Mouse (Mus musculus) intestine, embryonic 14.5 days (tissue): ENCODE measurements around the gene Als2cr12. TPM values are rescaled to one million over a fixed set of nuclear protein-coding genes. Genes with fewer than 3 reads are reported as not detected.
"Not testable (repeated sequence)": the region's sequence is repeated elsewhere in the genome, so short reads cannot be mapped to it uniquely, and the experiment has no call there.

ENCODE experiments used
- ATAC-seq: fragments of 200-750 bp; cut with Nextera tagmentation; replicated peaks from 2 replicates; pipeline ENCODE4 v1.8.0; 2017; ENCODE audit warnings: low read depth, moderate number of reproducible peaks, moderate TSS enrichment, moderate library complexity; ENCODE audit not compliant: low FRiP score, low TSS enrichment
- DNase-seq: peaks from one replicate; pipeline ENCODE4 v3.0.0-alpha.2; 2018; ENCODE audit warnings: low spot score
- H3K27ac ChIP-seq: fragments of 300-500 bp; sonication (generic); 2 replicates; pipeline ENCODE4 v1.5.1; 2014; ENCODE audit warnings: low read depth, mild to moderate bottlenecking, control low read depth
- H3K27me3 ChIP-seq: fragments of 300-500 bp; sonication (generic); replicated peaks from 2 replicates; pipeline ENCODE4 v1.6.1; 2014; ENCODE audit warnings: low read length, control low read depth; ENCODE audit not compliant: control insufficient read depth, insufficient read depth
- H3K36me3 ChIP-seq: fragments of 300-500 bp; sonication (generic); 2 replicates; pipeline ENCODE4 v1.6.1; 2014; ENCODE audit warnings: low read length, control low read depth; ENCODE audit not compliant: control insufficient read depth, insufficient read depth
- H3K4me1 ChIP-seq: fragments of 300-500 bp; sonication (generic); replicated peaks from 2 replicates; pipeline ENCODE4 v1.6.1; 2014; ENCODE audit warnings: low read length, control low read depth, mixed read lengths; ENCODE audit not compliant: control insufficient read depth, insufficient read depth
- H3K4me2 ChIP-seq: fragments of 300-500 bp; sonication (generic); 2 replicates; pipeline ENCODE4 v1.6.1; 2014; ENCODE audit warnings: low read length
- H3K4me3 ChIP-seq: fragments of 300-500 bp; sonication (generic); 2 replicates; pipeline ENCODE4 v1.5.1; 2014; ENCODE audit warnings: low read depth, low read length, control low read depth, mixed read lengths
- H3K9ac ChIP-seq: fragments of 300-500 bp; sonication (generic); 2 replicates; pipeline ENCODE4 v1.6.1; 2014; ENCODE audit warnings: mild to moderate bottlenecking, low read length
- H3K9me3 ChIP-seq: fragments of 300-500 bp; sonication (generic); 2 replicates; pipeline ENCODE4 v1.6.1; 2016; ENCODE audit warnings: low read length, control low read depth; ENCODE audit not compliant: control insufficient read depth
- WGBS: fragments of 180-500 bp; shearing (Covaris S2); extraction: QIAGEN DNeasy Blood & Tissue Kit; methylation state at CpG from one replicate; pipeline ENCODE4 v1.1.7; 2014; 5-methylcytosine and 5-hydroxymethylcytosine counted together
- polyA plus RNA-seq: library from polyadenylated mRNA; unstranded; fragments of >200 nt; fragmentation: Nextera tagmentation; extraction: Ambion mirVana; gene quantifications from 2 replicates; pipeline ENCODE4 v1.2.1, GENCODE M21; 2014

The Als2cr12 gene
- polyA plus RNA-seq, 1 experiment from 2014 or later = not detected

DNA sequence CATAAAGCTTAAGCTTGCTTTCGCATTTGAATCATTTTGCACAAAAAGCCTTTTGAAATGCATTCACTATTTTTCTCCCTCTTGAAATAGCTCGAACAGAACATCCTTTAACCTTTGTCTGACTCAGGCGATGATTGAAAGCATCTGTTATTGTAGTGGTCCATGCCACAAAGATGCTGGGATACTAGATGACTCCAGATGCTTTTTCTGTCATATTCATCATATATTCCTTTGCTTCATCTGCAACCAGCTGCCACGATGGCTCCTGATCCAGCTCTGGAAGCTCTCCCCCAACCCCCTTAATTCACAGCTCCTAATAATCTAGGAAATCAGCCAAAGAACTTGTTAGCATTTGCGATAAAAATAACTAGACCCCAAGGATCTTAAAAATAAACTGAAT lies 78.7 kb downstream of the Als2cr12 start:
- no peak overlapping the region for H3K27ac ChIP-seq
- DNase-seq (no peak), ATAC-seq (no peak)
- no peaks in the 10 kb centered on the region for H3K9me3 ChIP-seq
- peaks cover 12% of the 10 kb centered on the region; the same call in 1 of the 2 replicates for H3K4me1 ChIP-seq
- no peaks in the 10 kb centered on the region for H3K36me3 ChIP-seq
- 44% methylated on average over 5 of the region's 5 CpGs for WGBS
- no peaks in the 10 kb centered on the region for H3K27me3 ChIP-seq
- no peak overlapping the region for H3K4me2 ChIP-seq
- no peak overlapping the region for H3K9ac ChIP-seq
- H3K4me3 ChIP-seq = no peak overlapping the region

- DNase-seq (no peak), ATAC-seq (no peak)
- no peaks in the 10 kb centered on the region for H3K9me3 ChIP-seq
- H3K4me1 ChIP-seq = peaks cover 9% of the 10 kb centered on the region; the same call in 1 of the 2 replicates
- no peak overlapping the region for H3K4me3 ChIP-seq
- H3K27me3 ChIP-seq = no peaks in the 10 kb centered on the region
- no peaks in the 10 kb centered on the region for H3K36me3 ChIP-seq
- 68% methylated on average over 3 of the region's 3 CpGs for WGBS
- no peak overlapping the region for H3K4me2 ChIP-seq
- no peak overlapping the region for H3K27ac ChIP-seq
- no peak overlapping the region for H3K9ac ChIP-seq
These were observed 79.6 kb downstream of the Als2cr12 start for GRCm38 (mm10) chr1:58616176-58616575.

DNA sequence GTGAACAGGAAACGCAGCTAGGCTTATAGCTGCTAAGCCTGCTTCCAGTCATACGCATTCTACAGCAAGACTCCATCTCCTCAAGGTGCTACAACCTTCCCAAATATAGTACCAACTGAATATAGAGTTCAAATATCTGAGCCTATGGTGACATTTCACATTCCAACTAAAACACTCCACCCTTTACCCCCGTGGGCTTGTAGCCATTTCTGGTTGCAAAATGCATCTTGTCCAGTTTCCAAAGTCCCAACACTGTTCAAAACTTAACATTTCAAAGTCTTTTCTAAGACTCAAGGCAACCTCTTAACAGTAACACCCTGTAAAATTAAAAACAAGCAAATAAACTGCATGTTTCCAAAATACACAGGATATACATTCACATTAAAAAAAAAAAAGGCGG lies 80.6 kb downstream of the Als2cr12 start:
- 86% methylated on average over 4 of the region's 4 CpGs for WGBS
- DNase-seq = no peak
- H3K4me2 ChIP-seq = no peak overlapping the region
- no peak overlapping the region for H3K9ac ChIP-seq
- peaks cover 9% of the 10 kb centered on the region; the same call in 1 of the 2 replicates for H3K4me1 ChIP-seq
- H3K27ac ChIP-seq = no peak overlapping the region
- no peaks in the 10 kb centered on the region for H3K36me3 ChIP-seq
- no peaks in the 10 kb centered on the region for H3K27me3 ChIP-seq
- no peaks in the 10 kb centered on the region for H3K9me3 ChIP-seq
- ATAC-seq = no peak
- H3K4me3 ChIP-seq = no peak overlapping the region

DNA sequence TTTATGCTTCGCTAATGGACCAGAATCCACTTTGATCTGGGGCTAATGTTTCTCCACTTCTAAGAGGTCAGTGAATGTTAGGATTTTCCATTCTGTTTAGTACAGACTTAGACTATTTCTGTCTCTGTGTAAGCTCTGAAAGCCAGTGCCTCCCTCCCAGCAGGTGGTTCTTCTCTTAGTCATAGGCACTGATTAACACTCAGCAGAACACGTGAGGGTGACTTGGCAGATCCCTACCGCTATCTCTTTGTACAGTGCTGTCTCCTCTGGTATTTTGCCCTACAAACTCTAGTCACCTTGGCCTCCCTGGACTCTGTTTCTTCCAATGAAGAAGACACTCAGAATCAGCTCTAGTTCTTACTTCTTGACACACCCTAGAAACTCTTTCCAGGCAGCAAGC lies 81.4 kb downstream of the Als2cr12 start:
- Histone ChIP-seq H3K4me2 (no peak overlapping the region), H3K4me1 (peaks cover 9% of the 10 kb centered on the region; the same call in 1 of the 2 replicates), H3K9me3 (no peaks in the 10 kb centered on the region), H3K9ac (no peak overlapping the region), H3K27me3 (no peaks in the 10 kb centered on the region), H3K36me3 (no peaks in the 10 kb centered on the region), H3K4me3 (no peak overlapping the region), H3K27ac (0 out of 2 replicates have a peak overlapping the region, but pooled peaks have one; percentile 1)
- WGBS = 34% methylated on average over 3 of the region's 3 CpGs
- ATAC-seq (peak; percentile 66; the same call in 1 of the 2 replicates), DNase-seq (no peak)

DNA sequence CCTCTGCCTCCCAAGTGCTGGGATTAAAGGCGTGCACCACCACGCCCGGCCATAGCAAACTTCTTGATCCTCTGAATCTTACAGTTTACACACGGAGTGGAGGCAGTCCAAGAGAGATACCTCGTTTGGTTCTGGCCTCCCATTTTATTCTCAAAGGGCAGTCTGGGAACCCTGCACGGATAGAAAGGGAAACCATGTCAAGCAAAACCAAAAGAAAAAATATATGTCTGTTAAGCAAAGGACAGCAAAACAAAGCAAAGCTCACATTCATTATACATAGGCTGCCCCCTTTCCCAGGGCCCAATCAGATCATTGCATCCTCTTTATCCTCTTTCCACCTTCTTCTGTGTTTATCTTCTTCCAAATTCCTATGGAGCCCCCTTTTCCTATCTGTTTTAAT lies 82.0 kb downstream of the Als2cr12 start:
- Histone ChIP-seq H3K9ac (no peak overlapping the region), H3K36me3 (no peaks in the 10 kb centered on the region), H3K4me3 (no peak overlapping the region), H3K4me1 (peaks cover 9% of the 10 kb centered on the region; the same call in 1 of the 2 replicates), H3K4me2 (no peak overlapping the region), H3K27ac (no peak overlapping the region), H3K9me3 (no peaks in the 10 kb centered on the region), H3K27me3 (no peaks in the 10 kb centered on the region)
- ATAC-seq (no peak), DNase-seq (peak; percentile 55)
- 52% methylated on average over 6 of the region's 6 CpGs for WGBS

DNA sequence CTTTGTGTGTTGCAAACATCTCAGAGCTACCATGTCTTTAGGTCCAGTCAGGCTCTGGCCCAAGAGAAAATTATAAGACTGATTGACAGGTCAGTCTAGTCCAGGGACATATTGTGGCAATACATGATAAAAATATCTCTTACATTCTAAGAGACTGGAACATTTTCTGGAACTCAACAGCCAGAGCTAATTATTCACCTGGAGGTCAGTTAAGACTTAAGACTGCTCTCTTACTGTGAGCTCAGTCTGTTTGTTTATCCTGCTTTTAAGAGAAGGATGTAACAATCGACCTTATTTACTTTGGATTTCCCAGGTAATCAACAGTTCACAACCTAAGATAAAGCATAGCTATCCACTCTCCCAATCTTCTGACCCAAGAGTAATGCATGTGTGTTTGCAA lies 85.2 kb downstream of the Als2cr12 start:
- Histone ChIP-seq H3K4me3 (no peak overlapping the region), H3K4me1 (0 out of 2 replicates have a peak, but pooled peaks cover 5% of the 10 kb centered on the region), H3K36me3 (no peaks in the 10 kb centered on the region), H3K27me3 (no peaks in the 10 kb centered on the region), H3K9me3 (no peaks in the 10 kb centered on the region), H3K4me2 (no peak overlapping the region), H3K27ac (no peak overlapping the region), H3K9ac (no peak overlapping the region)
- DNase-seq (no peak), ATAC-seq (no peak)
- WGBS = 14% methylated on average over 1 of the region's 1 CpGs

GRCm38 (mm10) chr1:58610166-58610565 lies 85.6 kb downstream of the Als2cr12 start:
- Histone ChIP-seq H3K9ac (no peak overlapping the region), H3K4me2 (no peak overlapping the region), H3K27me3 (no peaks in the 10 kb centered on the region), H3K4me1 (0 out of 2 replicates have a peak, but pooled peaks cover 5% of the 10 kb centered on the region), H3K4me3 (no peak overlapping the region), H3K36me3 (no peaks in the 10 kb centered on the region), H3K9me3 (no peaks in the 10 kb centered on the region), H3K27ac (no peak overlapping the region)
- DNase-seq (no peak), ATAC-seq (no peak)
- 63% methylated on average over 1 of the region's 1 CpGs for WGBS

DNA sequence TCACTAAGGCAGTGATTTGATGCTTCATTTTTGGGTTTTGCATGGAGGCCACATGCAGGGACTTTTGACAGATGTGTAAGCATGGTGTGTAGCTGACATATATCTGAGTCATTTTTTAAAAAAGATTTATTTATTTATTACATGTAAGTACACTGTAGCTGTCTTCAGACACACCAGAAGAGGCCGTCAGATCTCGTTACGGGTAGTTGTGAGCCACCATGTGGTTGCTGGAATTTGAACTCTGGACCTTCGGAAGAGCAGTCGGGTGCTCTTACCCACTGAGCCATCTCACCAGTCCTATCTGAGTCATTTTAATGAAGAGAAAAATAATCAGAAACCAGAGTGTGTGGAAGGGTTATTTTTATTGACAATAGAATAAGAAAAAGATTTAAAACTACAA lies 86.2 kb downstream of the Als2cr12 start:
- H3K4me2 ChIP-seq, H3K36me3 ChIP-seq, H3K27me3 ChIP-seq, ATAC-seq, DNase-seq, H3K27ac ChIP-seq, H3K4me1 ChIP-seq, H3K9ac ChIP-seq, H3K9me3 ChIP-seq, H3K4me3 ChIP-seq: not testable (repeated sequence)
- 87% methylated on average over 5 of the region's 5 CpGs for WGBS

DNA sequence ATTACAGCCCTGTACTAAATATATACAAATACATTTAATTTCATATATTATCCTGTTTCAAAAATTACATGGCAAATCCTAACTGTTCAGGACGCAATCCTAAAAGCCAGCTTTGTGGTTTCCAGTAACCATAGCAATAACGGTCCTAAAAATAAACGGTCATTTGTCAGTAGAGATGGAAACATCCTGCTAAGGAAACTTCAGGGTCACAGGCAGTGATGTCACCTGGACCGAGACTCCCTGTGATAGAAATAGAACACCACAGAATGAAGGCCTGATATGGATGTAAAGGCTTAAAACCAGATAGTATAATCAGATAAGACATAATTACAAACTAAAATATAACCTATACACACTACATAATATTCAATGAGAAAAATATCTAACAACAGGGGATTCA lies 92.1 kb downstream of the Als2cr12 start:
- Histone ChIP-seq H3K27me3 (no peaks in the 10 kb centered on the region), H3K27ac (no peak overlapping the region), H3K4me1 (no peaks in the 10 kb centered on the region), H3K9me3 (no peaks in the 10 kb centered on the region), H3K36me3 (no peaks in the 10 kb centered on the region), H3K9ac (no peak overlapping the region), H3K4me3 (no peak overlapping the region), H3K4me2 (no peak overlapping the region)
- ATAC-seq (no peak), DNase-seq (no peak)
- WGBS = 37% methylated on average over 4 of the region's 4 CpGs
